ENCODE assay signal across 9 mouse cellular contexts in the genomic region with DNA sequence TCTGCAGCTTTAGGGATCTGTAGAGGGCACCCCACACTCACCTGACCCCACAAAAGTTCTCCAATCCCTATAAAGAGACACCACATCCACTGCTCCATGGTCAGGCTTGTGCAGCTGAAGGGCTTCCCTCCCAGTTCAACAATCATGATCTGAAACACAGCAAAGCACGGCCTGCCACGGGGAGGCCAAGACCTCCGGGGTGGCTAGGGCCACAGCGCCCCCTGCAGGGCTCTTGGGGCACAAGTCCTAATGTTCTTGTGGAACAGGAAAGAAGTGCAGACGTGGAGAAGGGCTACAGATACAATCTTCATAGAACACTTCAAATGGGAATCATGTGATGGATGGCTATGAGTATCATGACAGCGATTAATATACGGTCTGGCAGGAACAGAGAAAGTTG. TPM values are rescaled to one million over a fixed set of nuclear protein-coding genes. Genes with fewer than 3 reads are reported as not detected.
A peak's percentile ranks its signal among the peaks of the same experiment; 100 is the strongest.
DNase-seq lines count a peak whose midpoint lies in the region; ATAC-seq and TF ChIP-seq lines count a peak whose summit lies in the region.
"Had no signal": no experiment of that assay in that cellular context is flagged by ENCODE, and none has a peak within 500 bp of the region (broad histone marks: within the 10 kb centered on the region; RNA-seq: fewer than 3 reads in every experiment).

No protein-coding gene starts in this region.

- H3K4me2 ChIP-seq in liver, embryonic 13.5 days: no peak overlapping the region
- H3K4me2 ChIP-seq: midbrain, embryonic 12.5 days had no signal

- DNase-seq in ovary, postnatal 14 days (ENCODE audit: low spot score): peak; percentile 52
- DNase-seq in ovary, postnatal 10 days (ENCODE audit: low spot score): no peak
- peak; percentile 83 for DNase-seq in R1 (ENCODE audit: low read depth, low spot score)
- DNase-seq in liver, embryonic 13.5 days: peak; percentile 31
- DNase-seq in spleen, adult 2 months (ENCODE audit: low read depth in 1 of 2, low spot score in 2 of 2): peak; percentile 40 to 71
- no peak for DNase-seq in cerebellum, adult 9-11 months
- DNase-seq in cerebellum, adult 18-20 months: no peak

- ATAC-seq in erythroblast, adult 5-6 weeks (replicated peaks; ENCODE audit: low FRiP score, poor library complexity, severe bottlenecking): peak; percentile 37; the same call in 1 of the 2 replicates
- peak; percentile 41; the same call in 1 of the 2 replicates for ATAC-seq in liver, embryonic 13.5 days (ENCODE audit: low read depth)

- H3K4me1 ChIP-seq in liver, embryonic 13.5 days (replicated peaks): peaks cover 21% of the 10 kb centered on the region
- no peaks in the 10 kb centered on the region for H3K4me1 ChIP-seq in spleen, adult 2 months (ENCODE audit: control insufficient read depth, insufficient read depth, insufficient read length)

- no peak for TF ChIP-seq POLR2A in spleen, adult 2 months (IDR thresholded peaks at IDR 0.05; ENCODE audit: low read depth, low read length)

- no peak overlapping the region for H3K9ac ChIP-seq in liver, embryonic 13.5 days
- H3K9ac ChIP-seq: midbrain, embryonic 12.5 days had no signal

- H3K36me3 ChIP-seq in liver, embryonic 13.5 days: peaks cover 100% of the 10 kb centered on the region
- no peaks in the 10 kb centered on the region for H3K36me3 ChIP-seq in spleen, adult 2 months (ENCODE audit: control insufficient read depth, insufficient read depth, low read length)

- 21% methylated on average over 7 of the region's 7 CpGs for WGBS in liver, embryonic 13.5 days (ENCODE audit: insufficient replicate concordance)
- WGBS in spleen, adult 2 months: 29% methylated on average over 7 of the region's 7 CpGs

- no peaks in the 10 kb centered on the region for H3K27me3 ChIP-seq in liver, embryonic 13.5 days
- H3K27me3 ChIP-seq in spleen, adult 2 months (ENCODE audit: control insufficient read depth, insufficient read depth, low read length): no peaks in the 10 kb centered on the region
- H3K27me3 ChIP-seq: midbrain, embryonic 12.5 days had no signal

- TF ChIP-seq CTCF in spleen, adult 2 months (IDR thresholded peaks at IDR 0.05; ENCODE audit: extremely low read depth, insufficient read depth, insufficient read length, insufficient replicate concordance): peak; percentile 89

- H3K9me3 ChIP-seq in liver, embryonic 13.5 days (replicated peaks): no peaks in the 10 kb centered on the region
- H3K9me3 ChIP-seq: midbrain, embryonic 12.5 days had no signal

- no peak overlapping the region for H3K27ac ChIP-seq in liver, embryonic 13.5 days
- H3K27ac ChIP-seq in spleen, adult 2 months (ENCODE audit: insufficient read depth, low read length): no peak overlapping the region
- H3K27ac ChIP-seq: midbrain, embryonic 12.5 days had no signal

- no peak overlapping the region for H3K4me3 ChIP-seq in liver, embryonic 13.5 days (replicated peaks)
- H3K4me3 ChIP-seq in spleen, adult 2 months (ENCODE audit: extremely low read depth, insufficient read depth, insufficient read length): no peak overlapping the region
- H3K4me3 ChIP-seq: midbrain, embryonic 12.5 days had no signal

RNA-seq across cellular contexts. Expression of a gene that starts 26.6 kb away (rescaled TPM):
- 1.3 TPM in 1 of 2 replicates, not detected in the other for total RNA-seq in erythroblast, adult 5-6 weeks (2015; ENCODE audit: low replicate concordance)
- 1.7 and 2.0 TPM in 2 replicates for total RNA-seq in erythroblast, adult 5-6 weeks (2017; ENCODE audit: low replicate concordance)
- polyA plus RNA-seq in liver, embryonic 13.5 days (2015; fragmentation: Nextera tagmentation; extraction: Ambion mirVana): 0.28 and 0.65 TPM in 2 replicates
- polyA plus RNA-seq in spleen, adult 2 months (2012; rRNA removed): 35.4 and 39.2 TPM in 2 replicates

RNA-seq across cellular contexts. Expression of a gene that starts 55.3 kb away (rescaled TPM):
- total RNA-seq in erythroblast, adult 5-6 weeks (2015; ENCODE audit: low replicate concordance): 17.6 and 22.9 TPM in 2 replicates
- total RNA-seq in erythroblast, adult 5-6 weeks (2017; ENCODE audit: low replicate concordance): 5.5 and 16.6 TPM in 2 replicates
- 0.97 and 1.2 TPM in 2 replicates for polyA plus RNA-seq in liver, embryonic 13.5 days (2015; fragmentation: Nextera tagmentation; extraction: Ambion mirVana)
- polyA plus RNA-seq in spleen, adult 2 months (2012; rRNA removed): 1.4 and 1.6 TPM in 2 replicates

RNA-seq across cellular contexts. Expression of a gene that starts 55.8 kb away (rescaled TPM):
- total RNA-seq in erythroblast, adult 5-6 weeks (2015; ENCODE audit: low replicate concordance): 5.2 TPM in 1 of 2 replicates, not detected in the other
- total RNA-seq in erythroblast, adult 5-6 weeks (2017; ENCODE audit: low replicate concordance): 12.8 and 27.2 TPM in 2 replicates
- polyA plus RNA-seq in liver, embryonic 13.5 days (2015; fragmentation: Nextera tagmentation; extraction: Ambion mirVana): not detected in 2 replicates
- polyA plus RNA-seq in spleen, adult 2 months (2012; rRNA removed): 1.2 and 1.7 TPM in 2 replicates
- polyA plus RNA-seq: midbrain, embryonic 12.5 days had no signal

Comparison
In these comparisons a context has a peak if more than half of its experiments do, and no peak if none do; other contexts are left out.
1. DNase-seq: peak in ovary, postnatal 14 days (single experiment), R1 (single experiment), liver, embryonic 13.5 days (single experiment) and spleen, adult 2 months (2 of 2); none in ovary, postnatal 10 days (single experiment), cerebellum, adult 9-11 months (single experiment) and cerebellum, adult 18-20 months (0 of 2).
2. RNA of a gene that starts 26.6 kb away (polyA plus RNA-seq): 35.4 to 39.2 TPM in spleen, adult 2 months; 0.28 to 0.65 TPM in liver, embryonic 13.5 days; every median in the first group is over 10 times any median in the second.